Mouse (Mus musculus): Measurements from ENCODE around the gene Gm4922.
A peak's percentile ranks its signal among the peaks of the same experiment; 100 is the strongest.

The Gm4922 gene

GRCm38 (mm10) chr10:18786693-18787092 lies at the start of gene Gm4922:
Gm4922 (minus strand) TSS chr10:18786793.
- DNase-seq = no peak

GRCm38 (mm10) chr10:18835684-18836479 lies 49.3 kb upstream of the Gm4922 start:
- no peak for DNase-seq

- no peak for DNase-seq
Observed at GRCm38 (mm10) chr10:18834389-18834788, 47.8 kb upstream of the Gm4922 start.

- no peak for DNase-seq
Observed at GRCm38 (mm10) chr10:18831823-18832222, 45.2 kb upstream of the Gm4922 start.

- DNase-seq = no peak
Observed at GRCm38 (mm10) chr10:18830359-18830758, 43.8 kb upstream of the Gm4922 start.

- no peak for DNase-seq
Observed at GRCm38 (mm10) chr10:18827936-18828335, 41.3 kb upstream of the Gm4922 start.

GRCm38 (mm10) chr10:18826107-18826506 lies 39.5 kb upstream of the Gm4922 start:
- DNase-seq = no peak

- DNase-seq = no peak
Observed at GRCm38 (mm10) chr10:18825143-18825542, 38.5 kb upstream of the Gm4922 start.

- peak; percentile 11 for DNase-seq
Observed at GRCm38 (mm10) chr10:18816560-18816959, 30.0 kb upstream of the Gm4922 start.

GRCm38 (mm10) chr10:18811751-18812150 lies 25.2 kb upstream of the Gm4922 start:
- no peak for DNase-seq

- DNase-seq = no peak
Observed at GRCm38 (mm10) chr10:18790063-18790462, 3.5 kb upstream of the Gm4922 start.

GRCm38 (mm10) chr10:18788601-18789000 lies 2.0 kb upstream of the Gm4922 start:
- DNase-seq = no peak

- DNase-seq = no peak
Observed at GRCm38 (mm10) chr10:18777546-18777945, 9.0 kb downstream of the Gm4922 start.

GRCm38 (mm10) chr10:18772537-18773179 lies 13.9 kb downstream of the Gm4922 start:
- DNase-seq = no peak

- DNase-seq = no peak
Observed at GRCm38 (mm10) chr10:18769909-18770308, 16.7 kb downstream of the Gm4922 start.

- DNase-seq = no peak
Observed at GRCm38 (mm10) chr10:18760241-18760640, 26.4 kb downstream of the Gm4922 start.

- no peak for DNase-seq
Observed at GRCm38 (mm10) chr10:18750057-18750456, 36.5 kb downstream of the Gm4922 start.

- DNase-seq = peak; percentile 89
Observed at GRCm38 (mm10) chr10:18743286-18744142, 43.1 kb downstream of the Gm4922 start, which contains the start of gene Arfgef3. Arfgef3 (minus strand) TSS chr10:18743949.

GRCm38 (mm10) chr10:18742086-18742485 lies 44.5 kb downstream of the Gm4922 start:
- DNase-seq = no peak

- DNase-seq = no peak
Observed at GRCm38 (mm10) chr10:18741024-18741423, 45.6 kb downstream of the Gm4922 start.
